Mouse (Mus musculus) cortical plate, adult 2 months (tissue): ENCODE measurements around the gene Gm5737. TPM values are rescaled to one million over a fixed set of nuclear protein-coding genes. Genes with fewer than 3 reads are reported as not detected.

Source experiments
- H3K27ac ChIP-seq: fragments of 200-500 bp; 2 replicates; pipeline ENCODE4 v1.5.1; 2012; ENCODE audit warnings: low read length, control low read depth, inconsistent platforms; ENCODE audit not compliant: insufficient read depth
- H3K4me1 ChIP-seq: fragments of 200-500 bp; 2 replicates; pipeline ENCODE4 v1.6.1; 2011; ENCODE audit warnings: low read length; ENCODE audit not compliant: control insufficient read depth, insufficient read depth
- H3K4me3 ChIP-seq: fragments of 200-500 bp; 2 replicates; pipeline ENCODE4 v1.5.1; 2011; ENCODE audit warnings: mild to moderate bottlenecking, low read length, control low read depth; ENCODE audit not compliant: insufficient read depth
- CTCF ChIP-seq: fragments of 200-500 bp; IDR thresholded peaks from 2 replicates; pipeline ENCODE4 v1.5.1; 2011; ENCODE audit warnings: mild to moderate bottlenecking, control low read depth, low read length; ENCODE audit not compliant: insufficient read depth; ENCODE audit errors: extremely low read depth
- POLR2A ChIP-seq: fragments of 200-500 bp; IDR thresholded peaks from 2 replicates; pipeline ENCODE4 v1.6.1; 2011; ENCODE audit warnings: mild to moderate bottlenecking, low read length, control low read depth; ENCODE audit not compliant: insufficient read depth; ENCODE audit errors: extremely low read depth
- polyA plus RNA-seq: library from polyadenylated mRNA; depleted of rRNA; stranded (reverse); fragments of >200 nt; gene quantifications from 2 replicates; pipeline ENCODE4 v1.2.3, GENCODE M21; 2012; rRNA removed

Gm5737 gene
- not detected in 2 replicates for polyA plus RNA-seq

- no peak within 1 kb of the TSS for H3K4me3 ChIP-seq
Observed at GRCm38 (mm10) chr7:120811834-120812415, at the start of gene Gm5737. Gene Gm5737, plus strand, starts transcription at chr7:120812365.

GRCm38 (mm10) chr7:120767369-120767768 is 44.8 kb upstream of the Gm5737 start:
- Histone ChIP-seq H3K4me3 (no peak overlapping the region), H3K27ac (no peak overlapping the region), H3K4me1 (no peaks in the 10 kb centered on the region)
- TF ChIP-seq POLR2A (no peak), CTCF (no peak)

More at GRCm38 (mm10) chr7:120811834-120812415, at the start of gene Gm5737:
- Histone ChIP-seq H3K27ac (no peak within 1 kb of the TSS), H3K4me1 (no peaks in the 10 kb centered on the region)
- no peak for TF ChIP-seq CTCF
- TF ChIP-seq POLR2A: no peak

GRCm38 (mm10) chr7:120771389-120771788 is 40.8 kb upstream of the Gm5737 start:
- TF ChIP-seq CTCF (no peak), POLR2A (no peak)
- Histone ChIP-seq H3K4me3 (no peak overlapping the region), H3K27ac (no peak overlapping the region), H3K4me1 (no peaks in the 10 kb centered on the region)

- no peak for TF ChIP-seq POLR2A
- no peak for TF ChIP-seq CTCF
- H3K4me3 ChIP-seq: no peak overlapping the region
- H3K27ac ChIP-seq: no peak overlapping the region
- H3K4me1 ChIP-seq: no peaks in the 10 kb centered on the region
Observed at GRCm38 (mm10) chr7:120778012-120778411, 34.2 kb upstream of the Gm5737 start.

- Histone ChIP-seq H3K4me1 (no peaks in the 10 kb centered on the region), H3K4me3 (no peak overlapping the region), H3K27ac (no peak overlapping the region)
- TF ChIP-seq CTCF (no peak), POLR2A (no peak)
Observed at GRCm38 (mm10) chr7:120795544-120795943, 16.6 kb upstream of the Gm5737 start.

- TF ChIP-seq CTCF (no peak), POLR2A (no peak)
- no peak overlapping the region for H3K4me3 ChIP-seq
- H3K27ac ChIP-seq: no peak overlapping the region
- no peaks in the 10 kb centered on the region for H3K4me1 ChIP-seq
Observed at GRCm38 (mm10) chr7:120796369-120796768, 15.8 kb upstream of the Gm5737 start.

- no peak overlapping the region for H3K4me3 ChIP-seq
- no peaks in the 10 kb centered on the region for H3K4me1 ChIP-seq
- H3K27ac ChIP-seq: no peak overlapping the region
- TF ChIP-seq CTCF (no peak), POLR2A (no peak)
Observed at GRCm38 (mm10) chr7:120803268-120803667, 8.9 kb upstream of the Gm5737 start.

GRCm38 (mm10) chr7:120809705-120810104 is 2.5 kb upstream of the Gm5737 start:
- Histone ChIP-seq H3K4me1 (no peaks in the 10 kb centered on the region), H3K4me3 (no peak overlapping the region), H3K27ac (no peak overlapping the region)
- TF ChIP-seq CTCF: no peak
- no peak for TF ChIP-seq POLR2A

- Histone ChIP-seq H3K27ac (no peak overlapping the region), H3K4me1 (no peaks in the 10 kb centered on the region), H3K4me3 (no peak overlapping the region)
- TF ChIP-seq CTCF (no peak), POLR2A (no peak)
Observed at GRCm38 (mm10) chr7:120817552-120817951, 5.4 kb downstream of the Gm5737 start.

GRCm38 (mm10) chr7:120819386-120819785 is 7.2 kb downstream of the Gm5737 start:
- no peaks in the 10 kb centered on the region for H3K4me1 ChIP-seq
- no peak overlapping the region for H3K4me3 ChIP-seq
- no peak for TF ChIP-seq CTCF
- TF ChIP-seq POLR2A: no peak
- H3K27ac ChIP-seq: no peak overlapping the region

GRCm38 (mm10) chr7:120823248-120823647 is 11.1 kb downstream of the Gm5737 start:
- Histone ChIP-seq H3K4me3 (no peak overlapping the region), H3K4me1 (peaks cover 4% of the 10 kb centered on the region), H3K27ac (no peak overlapping the region)
- TF ChIP-seq POLR2A: no peak
- peak; percentile 85 for TF ChIP-seq CTCF
